Mouse (Mus musculus) liver, adult 2 months (tissue): ENCODE data around the gene Zfy1. TPM values are rescaled to one million over a fixed set of nuclear protein-coding genes. Genes with fewer than 3 reads are reported as not detected.
"Not testable (repeated sequence)": the region's sequence is repeated elsewhere in the genome, so short reads cannot be mapped to it uniquely, and the experiment has no call there.

Experiments
- DNase-seq: peaks from one replicate; pipeline ENCODE4 v3.0.0-alpha.2; 2011; ENCODE audit warnings: low read depth, low spot score; ENCODE audit errors: extremely low read depth
- H3K27ac ChIP-seq: fragments of 200-500 bp; replicated peaks from 2 replicates; pipeline ENCODE4 v1.5.1; 2012; ENCODE audit warnings: low read depth, mild to moderate bottlenecking, control low read depth, inconsistent platforms, low read length; ENCODE audit not compliant: insufficient read depth
- H3K27me3 ChIP-seq: fragments of 200-500 bp; 2 replicates; pipeline ENCODE4 v1.6.1; 2012; ENCODE audit warnings: mild to moderate bottlenecking, moderate library complexity, low read length, inconsistent platforms; ENCODE audit not compliant: control insufficient read depth, insufficient read depth
- H3K36me3 ChIP-seq: fragments of 200-500 bp; 2 replicates; pipeline ENCODE4 v1.6.1; 2012; ENCODE audit warnings: low read length, inconsistent platforms; ENCODE audit not compliant: control insufficient read depth, insufficient read depth
- H3K4me1 ChIP-seq: fragments of 200-500 bp; 2 replicates; pipeline ENCODE4 v1.6.1; 2011; ENCODE audit warnings: low read length; ENCODE audit not compliant: control insufficient read depth, insufficient read depth
- H3K4me3 ChIP-seq: fragments of 200-500 bp; 2 replicates; pipeline ENCODE4 v1.5.1; 2011; ENCODE audit warnings: low read depth, mild to moderate bottlenecking, control low read depth, low read length, moderate library complexity; ENCODE audit not compliant: insufficient read depth
- H3K79me2 ChIP-seq: fragments of 200-500 bp; 2 replicates; pipeline ENCODE4 v1.6.1; 2012; ENCODE audit warnings: inconsistent platforms, mild to moderate bottlenecking, low read length, moderate library complexity; ENCODE audit not compliant: control insufficient read depth, insufficient read depth
- H3K9ac ChIP-seq: fragments of 200-500 bp; 2 replicates; pipeline ENCODE4 v1.6.1; 2012; ENCODE audit warnings: low read depth, mild to moderate bottlenecking, control low read depth, inconsistent platforms, low read length
- CTCF ChIP-seq: fragments of 200-500 bp; IDR thresholded peaks from 2 replicates; pipeline ENCODE4 v1.5.1; 2011; ENCODE audit warnings: low read depth, low read length, control low read depth
- POLR2A ChIP-seq: fragments of 200-500 bp; IDR thresholded peaks from 2 replicates; pipeline ENCODE4 v1.6.1; 2011; ENCODE audit warnings: low read length, control low read depth; ENCODE audit not compliant: insufficient read depth; ENCODE audit errors: extremely low read depth
- whole genome bisulfite sequencing: fragments of 180-500 bp; shearing (Covaris S2); methylation state at CpG from one replicate; pipeline ENCODE4 v1.1.7; 2018; 5-methylcytosine and 5-hydroxymethylcytosine counted together
- polyA plus RNA-seq: library from polyadenylated mRNA; depleted of rRNA; stranded (reverse); fragments of >200 nt; gene quantifications from 2 replicates; pipeline ENCODE4 v1.2.3, GENCODE M21; 2012; rRNA removed
- total RNA-seq: library from RNA; depleted of rRNA; stranded (reverse); fragments of >200 nt; gene quantifications from 2 replicates; pipeline ENCODE4 v1.2.3, GENCODE M21; 2014; rRNA removed

Zfy1 gene
- total RNA-seq: not detected in 2 replicates
- polyA plus RNA-seq: not detected in 2 replicates

- not testable (repeated sequence) for H3K27me3 ChIP-seq, H3K4me1 ChIP-seq, DNase-seq, H3K9ac ChIP-seq, H3K79me2 ChIP-seq, H3K27ac ChIP-seq, H3K4me3 ChIP-seq, H3K36me3 ChIP-seq
- 87% methylated on average over 5 of the region's 11 CpGs for WGBS
These were observed at the start of gene Zfy1 for GRCm38 (mm10) chrY:797309-797708. Zfy1 (minus strand) TSS chrY:797409.

- Histone ChIP-seq H3K4me1 (no peaks in the 10 kb centered on the region; the same call in 1 of the 2 replicates), H3K36me3 (no peaks in the 10 kb centered on the region), H3K27me3 (no peaks in the 10 kb centered on the region), H3K9ac (no peak within 1 kb of the TSS), H3K4me3 (no peak within 1 kb of the TSS), H3K27ac (no peak within 1 kb of the TSS), H3K79me2 (no peaks in the 10 kb centered on the region)
- DNase-seq: no peak
- no peak for TF ChIP-seq POLR2A
- 95% methylated on average over 15 of the region's 15 CpGs for WGBS
These were observed 21.2 kb upstream of the Zfy1 start, which contains the start of gene Uba1y for GRCm38 (mm10) chrY:818396-818795. Uba1y (plus strand) TSS chrY:818649.

GRCm38 (mm10) chrY:808991-809661, 11.9 kb upstream of the Zfy1 start:
- Histone ChIP-seq H3K27me3 (no peaks in the 10 kb centered on the region), H3K27ac (peak overlapping the region; percentile 93), H3K79me2 (no peaks in the 10 kb centered on the region), H3K4me1 (no peaks in the 10 kb centered on the region), H3K36me3 (no peaks in the 10 kb centered on the region), H3K4me3 (peak overlapping the region; percentile 57), H3K9ac (peak overlapping the region; percentile 76)
- peak; percentile 75 for DNase-seq
- 2% methylated on average over 15 of the region's 15 CpGs for WGBS
- TF ChIP-seq POLR2A: no peak
- TF ChIP-seq CTCF: no peak

Other genes with a start within 250 kb of the Zfy1 start
- not detected in 2 replicates for gene Uba1y, start 21.2 kb upstream of the Zfy1 start, total RNA-seq
- not detected in 2 replicates for gene Uba1y, start 21.2 kb upstream of the Zfy1 start, polyA plus RNA-seq
- 0.07 TPM in 1 of 2 replicates, not detected in the other for gene Kdm5d, start 100.4 kb upstream of the Zfy1 start, total RNA-seq
- gene Kdm5d, start 100.4 kb upstream of the Zfy1 start, polyA plus RNA-seq: not detected in 2 replicates
- gene Eif2s3y, start 213.1 kb upstream of the Zfy1 start, total RNA-seq: 0.47 TPM in 1 of 2 replicates, not detected in the other
- not detected in 2 replicates for gene Eif2s3y, start 213.1 kb upstream of the Zfy1 start, polyA plus RNA-seq